Mouse (Mus musculus): ENCODE measurements at regions not wholly inside any gene's neighbourhood (a gene's known extent, or its start where the extent isn't known, plus 50 kb on each side); places are given as distances from the start of the nearest gene placed in this dataset.

- no peak for TF ChIP-seq ZC3H11A (IDR thresholded peaks at IDR 0.05; ENCODE audit: borderline replicate concordance, low read depth, low read length)
- TF ChIP-seq HCFC1 (IDR thresholded peaks at IDR 0.05; ENCODE audit: borderline replicate concordance, insufficient read depth, low read length), result no peak
- no peak for TF ChIP-seq CHD2 (IDR thresholded peaks at IDR 0.05; ENCODE audit: low read depth, low read length)
Observed at GRCm38 (mm10) chr8:29585671-29586070, 2138.2 kb downstream of the Poteg start.

Measured in ES-E14 (cell line).